Mouse (Mus musculus) ES-E14 (cell line): ENCODE data around the gene Bcas3.

ENCODE experiments used
- CHD2 ChIP-seq: IDR thresholded peaks from 2 replicates; pipeline ENCODE4 v1.6.1; 2014; ENCODE audit warnings: mild to moderate bottlenecking, low read depth, low read length, inconsistent platforms
- HCFC1 ChIP-seq: IDR thresholded peaks from 2 replicates; pipeline ENCODE4 v1.6.1; 2012; ENCODE audit warnings: low read length, inconsistent platforms, borderline replicate concordance; ENCODE audit not compliant: insufficient read depth
- MAFK ChIP-seq: IDR thresholded peaks from 2 replicates; pipeline ENCODE4 v1.6.1; 2014; ENCODE audit warnings: mild to moderate bottlenecking, low read depth, low read length, inconsistent platforms; ENCODE audit not compliant: insufficient read depth
- ZC3H11A ChIP-seq: IDR thresholded peaks from 2 replicates; pipeline ENCODE4 v1.6.1; 2012; ENCODE audit warnings: low read depth, mild to moderate bottlenecking, inconsistent platforms, low read length, borderline replicate concordance
- ZNF384 ChIP-seq: IDR thresholded peaks from 2 replicates; pipeline ENCODE4 v1.6.1; 2012; ENCODE audit warnings: low read depth, low read length, inconsistent platforms

DNA sequence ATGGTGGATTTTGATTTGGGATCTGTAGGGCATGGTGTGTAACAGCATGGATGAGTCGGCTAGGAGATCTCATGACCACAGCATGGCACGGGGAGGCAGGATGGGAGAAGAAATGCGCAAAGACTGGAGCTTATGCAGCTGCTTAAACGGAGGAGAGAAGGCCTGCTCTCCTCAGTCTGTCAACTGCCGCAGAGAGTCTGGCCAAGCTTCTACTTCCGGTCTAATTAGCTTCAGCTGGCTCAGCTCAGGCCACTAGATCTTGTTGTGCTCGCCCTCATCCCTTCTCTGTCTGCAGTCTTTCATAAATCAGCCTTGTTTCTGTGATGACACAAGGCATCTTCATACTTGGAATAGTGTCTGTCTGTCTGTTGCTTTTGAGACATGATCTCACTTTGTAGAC, 393.4 kb downstream of the Bcas3 start:
- TF ChIP-seq ZNF384 (no peak), MAFK (no peak), HCFC1 (no peak), CHD2 (no peak), ZC3H11A (no peak)
